Mouse (Mus musculus) thymus, adult 2 months (tissue): ENCODE data around the gene Map1b. TPM values are rescaled to one million over a fixed set of nuclear protein-coding genes. Genes with fewer than 3 reads are reported as not detected.

ENCODE experiments used
- DNase-seq: peaks from one replicate; pipeline ENCODE4 v3.0.0; 2021
- H3K27ac ChIP-seq: fragments of 200-500 bp; 2 replicates; pipeline ENCODE4 v1.5.1; 2012; ENCODE audit warnings: low read length, control low read depth; ENCODE audit not compliant: control insufficient read depth, insufficient read depth
- H3K27me3 ChIP-seq: fragments of 200-500 bp; 2 replicates; pipeline ENCODE4 v1.6.1; 2012; ENCODE audit warnings: mild to moderate bottlenecking, low read length, moderate library complexity, mixed read lengths; ENCODE audit not compliant: control insufficient read depth, insufficient read depth
- H3K36me3 ChIP-seq: fragments of 200-500 bp; 2 replicates; pipeline ENCODE4 v1.6.1; 2012; ENCODE audit warnings: mild to moderate bottlenecking, low read length, moderate library complexity; ENCODE audit not compliant: control insufficient read depth, insufficient read depth
- H3K4me1 ChIP-seq: fragments of 200-500 bp; replicated peaks from 2 replicates; pipeline ENCODE4 v1.6.1; 2012; ENCODE audit warnings: low read length; ENCODE audit not compliant: control insufficient read depth, insufficient read depth
- H3K4me3 ChIP-seq: fragments of 200-500 bp; 2 replicates; pipeline ENCODE4 v1.5.1; 2012; ENCODE audit warnings: mild to moderate bottlenecking, low read length, control low read depth, moderate library complexity; ENCODE audit not compliant: control insufficient read depth, insufficient read depth
- CTCF ChIP-seq: fragments of 200-500 bp; IDR thresholded peaks from 2 replicates; pipeline ENCODE4 v1.5.1; 2012; ENCODE audit warnings: mild to moderate bottlenecking, control low read depth, low read length, moderate library complexity, borderline replicate concordance; ENCODE audit not compliant: control insufficient read depth, poor library complexity, insufficient read depth; ENCODE audit errors: extremely low read depth
- POLR2A ChIP-seq: fragments of 200-500 bp; IDR thresholded peaks from 2 replicates; pipeline ENCODE4 v1.6.1; 2012; ENCODE audit warnings: mild to moderate bottlenecking, low read length, control low read depth, moderate library complexity; ENCODE audit not compliant: control insufficient read depth, poor library complexity, insufficient read depth; ENCODE audit errors: extremely low read depth
- WGBS: fragments of 180-500 bp; shearing (Covaris S2); methylation state at CpG from one replicate; pipeline ENCODE4 v1.1.7; 2018; 5-methylcytosine and 5-hydroxymethylcytosine counted together
- polyA plus RNA-seq: library from polyadenylated mRNA; depleted of rRNA; stranded (reverse); fragments of >200 nt; gene quantifications from 2 replicates; pipeline ENCODE4 v1.2.3, GENCODE M21; 2012

The Map1b gene
- polyA plus RNA-seq, 1 experiment, result 0.92 TPM

GRCm38 (mm10) chr13:99387901-99388811 lies 128.2 kb downstream of the Map1b start:
- no peak for DNase-seq
- Histone ChIP-seq H3K27ac (no peak overlapping the region), H3K27me3 (no peaks in the 10 kb centered on the region), H3K36me3 (no peaks in the 10 kb centered on the region), H3K4me3 (no peak overlapping the region), H3K4me1 (no peaks in the 10 kb centered on the region; the same call in 1 of the 2 replicates)
- 71% methylated on average over 7 of the region's 7 CpGs for WGBS
- TF ChIP-seq CTCF, result no peak
- no peak for TF ChIP-seq POLR2A

- TF ChIP-seq CTCF, result no peak
- TF ChIP-seq POLR2A, result no peak
- H3K27ac ChIP-seq, result no peak overlapping the region
- H3K27me3 ChIP-seq, result no peaks in the 10 kb centered on the region
- H3K4me3 ChIP-seq, result no peak overlapping the region
- DNase-seq, result no peak
- no peaks in the 10 kb centered on the region; the same call in 1 of the 2 replicates for H3K4me1 ChIP-seq
- WGBS, result 97% methylated on average over 7 of the region's 7 CpGs
- H3K36me3 ChIP-seq, result no peaks in the 10 kb centered on the region
Observed at GRCm38 (mm10) chr13:99386341-99386740, 130.0 kb downstream of the Map1b start.

GRCm38 (mm10) chr13:99385911-99386310 lies 130.4 kb downstream of the Map1b start:
- TF ChIP-seq POLR2A, result no peak
- no peak for TF ChIP-seq CTCF
- whole genome bisulfite sequencing, result 96% methylated on average over 6 of the region's 6 CpGs
- Histone ChIP-seq H3K4me3 (no peak overlapping the region), H3K27me3 (no peaks in the 10 kb centered on the region), H3K4me1 (no peaks in the 10 kb centered on the region; the same call in 1 of the 2 replicates), H3K27ac (no peak overlapping the region), H3K36me3 (no peaks in the 10 kb centered on the region)
- no peak for DNase-seq

GRCm38 (mm10) chr13:99384555-99385203 lies 131.7 kb downstream of the Map1b start:
- Histone ChIP-seq H3K4me1 (no peaks in the 10 kb centered on the region; the same call in 1 of the 2 replicates), H3K36me3 (no peaks in the 10 kb centered on the region), H3K27ac (no peak overlapping the region), H3K4me3 (no peak overlapping the region), H3K27me3 (no peaks in the 10 kb centered on the region)
- DNase-seq, result no peak
- WGBS, result 74% methylated on average over 7 of the region's 7 CpGs
- TF ChIP-seq POLR2A, result no peak
- no peak for TF ChIP-seq CTCF

GRCm38 (mm10) chr13:99382373-99382772 lies 134.0 kb downstream of the Map1b start:
- 86% methylated on average over 6 of the region's 6 CpGs for WGBS
- no peak for DNase-seq
- H3K36me3 ChIP-seq, result no peaks in the 10 kb centered on the region
- no peaks in the 10 kb centered on the region for H3K27me3 ChIP-seq
- TF ChIP-seq CTCF, result no peak
- no peak for TF ChIP-seq POLR2A
- H3K4me1 ChIP-seq, result no peaks in the 10 kb centered on the region; the same call in 1 of the 2 replicates
- H3K27ac ChIP-seq, result no peak overlapping the region
- H3K4me3 ChIP-seq, result no peak overlapping the region

- Histone ChIP-seq H3K4me3 (no peak overlapping the region), H3K4me1 (no peaks in the 10 kb centered on the region), H3K27me3 (no peaks in the 10 kb centered on the region), H3K36me3 (no peaks in the 10 kb centered on the region), H3K27ac (no peak overlapping the region)
- no peak for TF ChIP-seq POLR2A
- TF ChIP-seq CTCF, result no peak
- WGBS, result 100% methylated on average over 1 of the region's 1 CpGs
- DNase-seq, result no peak
Observed at GRCm38 (mm10) chr13:99378223-99378622, 138.1 kb downstream of the Map1b start.
